Mouse (Mus musculus): ENCODE measurements around the gene Ablim1.

The Ablim1 gene

DNA sequence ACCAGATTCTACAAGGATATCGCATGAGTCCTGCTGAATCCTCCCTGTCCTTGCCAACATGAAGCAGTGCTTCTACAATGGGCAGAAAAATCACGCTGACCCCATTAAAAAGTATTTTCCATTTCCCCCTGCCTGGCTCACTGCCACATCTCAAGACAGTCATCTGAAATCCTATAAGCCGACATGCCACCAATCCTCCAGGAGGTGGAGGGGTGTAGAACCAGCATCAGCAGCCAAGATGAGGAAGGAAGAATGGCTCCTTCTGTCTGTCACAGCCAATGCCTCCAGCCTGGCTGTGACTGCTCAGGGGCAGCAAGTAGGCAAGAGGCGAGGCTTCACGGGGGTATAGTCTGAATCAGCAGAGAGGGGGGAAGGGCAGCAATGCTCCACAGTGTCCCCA is 47.2 kb downstream of the Ablim1 start:
- peak in 1 of 2 experiments; percentile 35 for DNase-seq (ENCODE audit: inconsistent age in 2 of 2, low spot score in 1 of 2)

- DNase-seq (ENCODE audit: inconsistent age in 2 of 2, low spot score in 1 of 2), result no peak
Measured at GRCm38 (mm10) chr19:57266374-57267085, 48.2 kb downstream of the Ablim1 start.

GRCm38 (mm10) chr19:57264296-57264947 is 50.3 kb downstream of the Ablim1 start:
- no peak for DNase-seq (ENCODE audit: inconsistent age in 2 of 2, low spot score in 1 of 2)

- DNase-seq (ENCODE audit: inconsistent age in 2 of 2, low spot score in 1 of 2), result no peak
Measured at GRCm38 (mm10) chr19:57257801-57258200, 56.9 kb downstream of the Ablim1 start.

- DNase-seq (ENCODE audit: inconsistent age in 2 of 2, low spot score in 1 of 2), result no peak
Measured at GRCm38 (mm10) chr19:57256666-57257065, 58.1 kb downstream of the Ablim1 start.

GRCm38 (mm10) chr19:57255157-57255556 is 59.6 kb downstream of the Ablim1 start:
- DNase-seq (ENCODE audit: inconsistent age in 2 of 2, low spot score in 1 of 2), result no peak

GRCm38 (mm10) chr19:57252692-57253448 is 61.8 kb downstream of the Ablim1 start:
- no peak for DNase-seq (ENCODE audit: inconsistent age in 2 of 2, low spot score in 1 of 2)

DNA sequence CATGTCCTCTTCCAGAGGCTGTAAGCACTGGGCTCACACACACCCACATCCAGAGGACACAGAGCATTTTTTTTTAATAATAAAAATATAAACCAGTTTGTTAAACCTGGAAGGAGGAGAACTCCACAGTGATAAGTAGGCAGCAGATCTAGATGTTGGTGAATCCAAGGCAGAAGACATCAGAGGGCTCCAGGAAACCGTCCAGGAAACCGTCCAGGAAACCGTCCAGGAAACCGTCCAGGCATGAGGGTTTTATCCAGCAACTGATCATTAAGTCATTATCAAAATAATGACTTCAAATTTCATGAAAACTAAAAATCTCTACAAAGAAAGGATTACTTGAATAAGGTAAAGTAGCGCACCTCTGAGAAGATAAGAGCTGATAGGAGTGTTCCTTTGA is 65.9 kb downstream of the Ablim1 start:
- no peak for DNase-seq (ENCODE audit: inconsistent age in 2 of 2, low spot score in 1 of 2)

DNA sequence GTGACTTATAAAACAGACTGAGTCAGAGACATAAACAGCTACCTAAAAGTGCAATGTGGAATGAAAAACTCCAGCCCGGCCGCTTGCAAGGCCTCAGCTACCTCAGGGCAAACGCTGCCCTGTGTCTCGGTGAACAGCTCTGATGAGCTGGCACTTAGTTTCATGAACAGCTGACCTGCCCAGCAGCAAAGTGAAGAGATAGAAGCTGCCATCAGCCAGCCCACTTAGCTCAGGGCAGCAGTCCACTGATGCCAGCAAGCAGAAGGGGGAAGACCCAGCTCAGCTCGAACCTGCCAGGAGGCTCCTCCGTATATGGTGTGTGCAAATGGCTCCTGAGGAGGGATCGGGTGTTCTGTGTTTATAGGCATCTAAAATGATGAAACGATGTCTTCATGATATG is 67.5 kb downstream of the Ablim1 start:
- no peak for DNase-seq (ENCODE audit: inconsistent age in 2 of 2, low spot score in 1 of 2)

DNA sequence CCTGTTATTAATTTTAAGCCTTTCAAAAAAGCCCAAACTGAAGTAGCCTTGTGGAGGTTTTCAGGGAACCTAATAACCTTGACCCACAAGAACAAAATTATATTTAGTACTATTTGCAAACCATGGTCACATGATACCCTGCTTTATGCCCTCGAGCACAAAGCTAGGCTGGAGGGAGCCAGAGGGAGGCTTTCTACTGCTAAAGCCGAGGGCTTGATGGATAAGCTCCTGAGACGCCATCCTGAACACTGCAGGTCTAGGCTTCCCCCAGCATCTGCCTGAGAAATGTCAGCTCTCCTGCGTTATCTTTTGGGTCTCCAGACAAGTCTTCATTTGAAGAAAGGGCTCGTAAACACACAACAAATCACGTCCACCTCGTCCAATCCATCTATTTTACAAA is 70.4 kb downstream of the Ablim1 start:
- DNase-seq (ENCODE audit: inconsistent age in 2 of 2, low spot score in 1 of 2), result peak in 1 of 2 experiments; percentile 60

- DNase-seq (ENCODE audit: inconsistent age in 2 of 2, low spot score in 1 of 2), result peak; percentile 50 to 85
Measured at GRCm38 (mm10) chr19:57243606-57244005, 71.1 kb downstream of the Ablim1 start.

GRCm38 (mm10) chr19:57243191-57243590 is 71.5 kb downstream of the Ablim1 start:
- DNase-seq (ENCODE audit: inconsistent age in 2 of 2, low spot score in 1 of 2), result peak; percentile 29 to 75

GRCm38 (mm10) chr19:57241363-57242192 is 73.1 kb downstream of the Ablim1 start:
- DNase-seq (ENCODE audit: inconsistent age in 2 of 2, low spot score in 1 of 2), result no peak

GRCm38 (mm10) chr19:57240259-57240658 is 74.5 kb downstream of the Ablim1 start:
- peak in 1 of 2 experiments; percentile 42 for DNase-seq (ENCODE audit: inconsistent age in 2 of 2, low spot score in 1 of 2)

GRCm38 (mm10) chr19:57239176-57239784 is 75.4 kb downstream of the Ablim1 start:
- peak; percentile 65 to 84 for DNase-seq (ENCODE audit: inconsistent age in 2 of 2, low spot score in 1 of 2)

DNA sequence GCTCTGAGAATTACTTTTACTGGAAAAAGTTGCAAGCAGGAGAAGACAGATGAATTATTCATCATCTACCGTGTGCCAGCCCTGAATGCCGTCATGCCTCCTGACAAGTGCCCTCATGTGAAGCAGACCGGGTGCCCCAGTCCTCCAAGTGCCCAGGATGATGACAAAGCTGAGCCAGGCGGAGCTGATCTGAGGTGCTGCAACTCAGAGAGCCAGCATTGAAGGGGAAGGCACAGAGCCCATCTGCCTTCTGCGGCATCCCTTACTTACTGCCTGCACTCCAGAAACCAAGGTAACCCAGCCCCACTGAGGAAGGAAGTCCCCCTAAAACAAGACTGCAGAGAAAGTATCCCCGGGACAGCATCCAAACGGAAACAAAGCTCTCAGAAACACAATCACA is 76.3 kb downstream of the Ablim1 start:
- DNase-seq (ENCODE audit: inconsistent age in 2 of 2, low spot score in 1 of 2), result peak in 1 of 2 experiments; percentile 63

GRCm38 (mm10) chr19:57237534-57237933 is 77.2 kb downstream of the Ablim1 start:
- DNase-seq (ENCODE audit: inconsistent age in 2 of 2, low spot score in 1 of 2), result no peak

DNA sequence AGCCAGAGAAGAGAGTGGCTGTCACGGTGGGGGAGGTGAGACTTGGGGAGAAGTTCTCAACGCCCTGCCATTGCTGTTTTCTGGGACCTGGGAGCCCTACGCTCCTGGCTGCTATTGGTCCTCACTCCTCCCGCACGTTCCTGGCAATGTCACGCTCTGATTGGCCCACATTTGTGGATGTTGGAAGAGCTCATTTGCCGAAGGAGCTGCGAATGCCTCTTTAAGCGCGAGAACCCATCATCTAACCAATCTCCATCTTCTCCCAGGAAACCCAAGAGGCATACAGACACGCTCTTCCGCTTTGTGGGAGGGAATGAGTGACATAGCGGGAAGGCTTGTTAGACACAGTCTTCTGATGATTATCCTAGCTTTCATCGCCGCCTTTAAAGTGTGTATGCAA is 78.1 kb downstream of the Ablim1 start:
- no peak for DNase-seq (ENCODE audit: inconsistent age in 2 of 2, low spot score in 1 of 2)

DNA sequence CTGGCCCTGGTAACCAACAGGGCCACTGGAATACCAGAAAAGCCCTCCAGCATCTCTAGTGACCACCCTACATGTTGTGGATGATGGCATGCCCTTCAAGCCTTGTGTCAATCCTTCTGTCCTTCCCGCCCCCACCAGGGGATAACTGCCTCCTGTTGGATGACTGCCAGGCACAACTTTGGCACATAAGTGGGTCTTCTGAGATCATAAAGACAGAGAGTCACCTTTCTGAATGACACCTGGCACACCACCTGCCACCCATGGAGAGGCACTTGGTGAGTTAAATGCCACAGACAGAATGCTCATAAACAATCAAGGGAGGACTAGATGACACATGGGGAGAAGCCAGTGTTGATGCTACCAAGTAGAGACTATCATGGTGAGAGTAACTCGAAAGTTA is 78.8 kb downstream of the Ablim1 start:
- DNase-seq (ENCODE audit: inconsistent age in 2 of 2, low spot score in 1 of 2), result no peak

DNA sequence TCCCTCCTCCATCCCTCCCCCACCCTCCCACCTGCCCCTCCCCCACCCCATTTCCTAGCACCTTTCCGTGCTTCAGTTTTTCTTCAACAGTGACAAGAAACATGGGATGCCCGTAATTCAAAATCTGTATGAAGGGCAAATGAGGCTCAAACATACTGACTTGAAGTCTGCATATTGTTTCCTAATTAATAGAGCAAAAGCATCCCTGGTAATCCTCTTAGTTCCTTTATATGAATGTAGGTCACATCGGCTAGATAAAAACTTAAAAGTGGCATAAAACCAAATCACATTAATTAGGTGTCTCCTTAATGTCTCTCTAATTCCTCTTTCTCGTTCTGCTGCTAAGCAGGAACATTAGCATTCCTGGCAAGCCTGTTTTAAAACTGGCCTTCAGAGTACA is 83.7 kb downstream of the Ablim1 start:
- no peak for DNase-seq (ENCODE audit: inconsistent age in 2 of 2, low spot score in 1 of 2)

DNA sequence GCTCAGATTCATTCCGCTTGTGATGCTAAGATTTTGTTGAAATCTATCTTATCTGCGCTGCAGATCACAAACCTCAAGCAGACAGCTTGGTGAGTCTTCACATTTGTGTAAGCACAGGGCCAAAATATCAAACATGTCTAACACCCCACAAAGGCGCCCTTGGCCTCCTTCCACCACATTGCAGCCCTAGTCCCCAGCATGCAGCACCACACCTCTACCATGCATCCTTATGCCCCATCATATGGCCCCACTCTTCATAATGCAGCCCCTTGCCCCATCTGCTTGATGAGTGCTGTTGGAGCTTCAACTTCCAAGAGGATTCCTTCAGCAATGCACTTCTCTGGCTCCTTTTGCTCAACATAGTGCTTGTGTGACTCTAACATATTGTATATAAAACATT is 85.6 kb downstream of the Ablim1 start:
- DNase-seq (ENCODE audit: inconsistent age in 2 of 2, low spot score in 1 of 2), result no peak
